Mouse (Mus musculus) CH12.LX (cell line): ENCODE results near the gene Spata13. TPM values are rescaled to one million over a fixed set of nuclear protein-coding genes. Genes with fewer than 3 reads are reported as not detected.

Experiments
- DNase-seq: peaks from one replicate; pipeline ENCODE4 v3.0.0-alpha.2; 2013; ENCODE audit errors: extremely low read depth
- H3K27ac ChIP-seq: 2 replicates; pipeline ENCODE4 v1.5.1; 2012; ENCODE audit warnings: low read depth, mild to moderate bottlenecking, control low read depth, moderate library complexity; ENCODE audit not compliant: insufficient read depth
- H3K27me3 ChIP-seq: replicated peaks from 2 replicates; pipeline ENCODE3; 2012; ENCODE audit warnings: inconsistent platforms
- H3K36me3 ChIP-seq, 2 experiments: replicated peaks in 1 of 2; 2 replicates each; pipeline versions ENCODE3 to v1.6.1; 2012; ENCODE audit warnings: inconsistent platforms in 1 of 2, low read length in 1 of 2, mild to moderate bottlenecking in 1 of 2, mixed read lengths in 1 of 2, moderate library complexity in 1 of 2; ENCODE audit not compliant: control insufficient read depth in 1 of 2, insufficient read depth in 1 of 2
- H3K4me1 ChIP-seq, 2 experiments: 2 replicates each; pipeline ENCODE4 v1.6.1; 2012; ENCODE audit warnings: inconsistent platforms in 1 of 2, moderate library complexity in 1 of 2; ENCODE audit not compliant: insufficient read depth in 2 of 2, control insufficient read depth in 1 of 2
- H3K4me2 ChIP-seq: 2 replicates; pipeline ENCODE4 v1.6.1; 2012; ENCODE audit warnings: low read depth, mild to moderate bottlenecking, control low read depth; ENCODE audit not compliant: poor library complexity, insufficient read depth, severe bottlenecking
- H3K4me3 ChIP-seq, 3 experiments: fragments of 150-350 bp in 1 of 3; sonication (generic) in 1 of 3; replicated peaks in 1 of 3; 2 replicates each; pipeline versions ENCODE3 to v1.5.1; 2011 to 2012; ENCODE audit warnings: low read depth in 2 of 3, low read length in 2 of 3, mild to moderate bottlenecking in 2 of 3, moderate library complexity in 2 of 3, control low read depth in 1 of 3, improper control_type of control experiment in 1 of 3, inconsistent platforms in 1 of 3, mixed read lengths in 1 of 3; ENCODE audit not compliant: poor library complexity in 1 of 3
- H3K79me2 ChIP-seq: replicated peaks from 2 replicates; pipeline ENCODE4 v1.6.1; 2012; ENCODE audit warnings: mild to moderate bottlenecking, moderate library complexity; ENCODE audit not compliant: control insufficient read depth, poor library complexity, insufficient read depth, severe bottlenecking; ENCODE audit errors: extremely low read depth
- H3K9ac ChIP-seq: 2 replicates; pipeline ENCODE4 v1.6.1; 2012; ENCODE audit warnings: low read depth, mild to moderate bottlenecking, control low read depth, moderate library complexity; ENCODE audit not compliant: insufficient read depth
- H3K9me3 ChIP-seq: replicated peaks from 2 replicates; pipeline ENCODE3; 2012; ENCODE audit warnings: low read length, inconsistent platforms, mixed read lengths
- BHLHE40 ChIP-seq: IDR thresholded peaks from 2 replicates; pipeline ENCODE4 v1.6.1; 2011; ENCODE audit warnings: mild to moderate bottlenecking, low read depth, low read length, improper control_type of control experiment
- CHD2 ChIP-seq: IDR thresholded peaks from 2 replicates; pipeline ENCODE4 v1.6.1; 2011; ENCODE audit warnings: low read length, improper control_type of control experiment
- E2F4 ChIP-seq: IDR thresholded peaks from 2 replicates; pipeline ENCODE4 v1.6.1; 2011; ENCODE audit warnings: low read depth, low read length, improper control_type of control experiment; ENCODE audit not compliant: insufficient replicate concordance
- ELF1 ChIP-seq: IDR thresholded peaks from 2 replicates; pipeline ENCODE4 v1.6.1; 2014; ENCODE audit warnings: low read depth, mild to moderate bottlenecking, inconsistent platforms, low read length, improper control_type of control experiment
- EP300 ChIP-seq: IDR thresholded peaks from 2 replicates; pipeline ENCODE4 v1.6.1; 2011; ENCODE audit warnings: low read length, improper control_type of control experiment
- HCFC1 ChIP-seq: IDR thresholded peaks from 2 replicates; pipeline ENCODE4 v1.6.1; 2012; ENCODE audit warnings: low read depth, mild to moderate bottlenecking, inconsistent platforms, low read length, improper control_type of control experiment
- IRF4 ChIP-seq: IDR thresholded peaks from 2 replicates; pipeline ENCODE4 v1.6.1; 2014; ENCODE audit warnings: low read depth, mild to moderate bottlenecking, inconsistent platforms, low read length, improper control_type of control experiment
- JUN ChIP-seq: IDR thresholded peaks from 2 replicates; pipeline ENCODE4 v1.6.1; 2011; ENCODE audit warnings: low read depth, mild to moderate bottlenecking, low read length, improper control_type of control experiment, moderate library complexity; ENCODE audit not compliant: insufficient read depth
- JUND ChIP-seq: conservative IDR thresholded peaks from 2 replicates; pipeline ENCODE4 v1.6.1; 2011; ENCODE audit warnings: low read depth, low read length, improper control_type of control experiment
- MAFK ChIP-seq: IDR thresholded peaks from 2 replicates; pipeline ENCODE4 v1.6.1; 2011; ENCODE audit warnings: low read length, improper control_type of control experiment; ENCODE audit not compliant: insufficient replicate concordance
- MXI1 ChIP-seq: IDR thresholded peaks from 2 replicates; pipeline ENCODE4 v1.6.1; 2011; ENCODE audit warnings: mild to moderate bottlenecking, low read depth, low read length, improper control_type of control experiment
- MYC ChIP-seq: IDR thresholded peaks from 2 replicates; pipeline ENCODE4 v1.6.1; 2011; ENCODE audit warnings: low read depth, mild to moderate bottlenecking, improper control_type of control experiment, low read length
- POLR2A ChIP-seq: IDR thresholded peaks from 2 replicates; pipeline ENCODE4 v1.6.1; 2011; ENCODE audit warnings: low read depth, mild to moderate bottlenecking, improper control_type of control experiment, low read length
- RCOR1 ChIP-seq: conservative IDR thresholded peaks from 2 replicates; pipeline ENCODE4 v1.6.1; 2012; ENCODE audit warnings: low read depth, mild to moderate bottlenecking, inconsistent platforms, low read length, improper control_type of control experiment
- SMC3 ChIP-seq: IDR thresholded peaks from 2 replicates; pipeline ENCODE4 v1.6.1; 2011; ENCODE audit warnings: low read depth, low read length, improper control_type of control experiment
- TCF12 ChIP-seq: IDR thresholded peaks from 2 replicates; pipeline ENCODE4 v1.6.1; 2014; ENCODE audit warnings: low read depth, mild to moderate bottlenecking, inconsistent platforms, low read length, improper control_type of control experiment
- USF1 ChIP-seq: IDR thresholded peaks from 2 replicates; pipeline ENCODE4 v1.6.1; 2014; ENCODE audit warnings: low read depth, mild to moderate bottlenecking, inconsistent platforms, low read length, improper control_type of control experiment
- ZC3H11A ChIP-seq: IDR thresholded peaks from 2 replicates; pipeline ENCODE4 v1.6.1; 2012; ENCODE audit warnings: low read depth, mild to moderate bottlenecking, inconsistent platforms, low read length, improper control_type of control experiment
- ZKSCAN1 ChIP-seq: IDR thresholded peaks from 2 replicates; pipeline ENCODE4 v1.6.1; 2012; ENCODE audit warnings: low read depth, inconsistent platforms, low read length, improper control_type of control experiment, borderline replicate concordance
- ZMIZ1 ChIP-seq: IDR thresholded peaks from 2 replicates; pipeline ENCODE4 v1.6.1; 2012; ENCODE audit warnings: low read depth, mild to moderate bottlenecking, inconsistent platforms, low read length, improper control_type of control experiment
- ZNF384 ChIP-seq: IDR thresholded peaks from 2 replicates; pipeline ENCODE4 v1.6.1; 2012; ENCODE audit warnings: low read depth, low read length, improper control_type of control experiment, inconsistent platforms
- dilution Hi-C: fragments of 300-500 bp; cut with MboI; formaldehyde crosslinking; loops from 2 replicates; pipeline ENCODE4 v1.14.3; 2020; ENCODE audit warnings: low sequenced_read_pairs; ENCODE audit not compliant: extremely low pct_unique_long_range_greater_than_20kb, extremely low pct_ligation_motif_present
- in situ Hi-C: fragments of 300-500 bp; cut with MboI; formaldehyde crosslinking; loops from 3 replicates; pipeline ENCODE4 v1.14.3; 2019; ENCODE audit warnings: low sequenced_read_pairs, low pct_ligation_motif_present, low pct_unique_long_range_greater_than_20kb, mixed read lengths
- polyA plus RNA-seq: library from polyadenylated mRNA; unstranded; fragments of >175 nt; gene quantifications from 2 replicates; pipeline ENCODE4 v1.2.1, GENCODE M21; 2012; ENCODE audit warnings: low read depth; ENCODE audit not compliant: insufficient read length
- total RNA-seq, 2 experiments: library from RNA; depleted of rRNA; stranded (reverse); fragments of 300-350 nt in 1 of 2; fragments of >200 nt in 1 of 2; gene quantifications; 2 replicates each; pipeline ENCODE4 v1.2.3; 2012 to 2014

The Spata13 gene
- total and polyA plus RNA-seq, 3 experiments, result 11.6 to 15.9 (median 13.6) TPM

- no peak for DNase-seq
- peaks cover 8 to 13% of the 10 kb centered on the region in 2 experiments; a peak in 3 of 4 replicates for H3K4me1 ChIP-seq
- no peak for TF ChIP-seq POLR2A
- TF ChIP-seq ELF1, result no peak
- no peak for TF ChIP-seq JUND
- TF ChIP-seq MXI1, result no peak
- no peak for TF ChIP-seq ZC3H11A
- no peak for TF ChIP-seq TCF12
- no peak for TF ChIP-seq ZNF384
- TF ChIP-seq JUN, result no peak
- no peak for TF ChIP-seq BHLHE40
- TF ChIP-seq SMC3, result no peak
- no peak for TF ChIP-seq IRF4
- TF ChIP-seq USF1, result no peak
- no peak for TF ChIP-seq MYC
- no peak for TF ChIP-seq MAFK
- no peak for TF ChIP-seq ZMIZ1
- TF ChIP-seq E2F4, result no peak
- no peak for TF ChIP-seq CHD2
- TF ChIP-seq EP300, result no peak
Observed at GRCm38 (mm10) chr14:60764526-60764925, 130.7 kb downstream of the Spata13 start.

GRCm38 (mm10) chr14:60765025-60765424 lies 131.2 kb downstream of the Spata13 start:
- Histone ChIP-seq H3K4me2 (no peak overlapping the region), H3K9me3 (no peaks in the 10 kb centered on the region), H3K9ac (no peak overlapping the region), H3K27me3 (no peaks in the 10 kb centered on the region), H3K79me2 (no peaks in the 10 kb centered on the region), H3K4me1 (peaks cover 8 to 13% of the 10 kb centered on the region in 2 experiments; a peak in 3 of 4 replicates), H3K27ac (no peak overlapping the region), H3K36me3 (peaks cover 27 to 41% of the 10 kb centered on the region in 2 experiments), H3K4me3 (no peak overlapping the region)
- TF ChIP-seq RCOR1 (no peak), HCFC1 (no peak), JUN (no peak), CHD2 (no peak), IRF4 (no peak), ZKSCAN1 (no peak), USF1 (no peak)
- no peak for DNase-seq
- in situ Hi-C loops (no loop called here), dilution Hi-C loops (no loop called here)

More at GRCm38 (mm10) chr14:60764526-60764925, 130.7 kb downstream of the Spata13 start:
- Histone ChIP-seq H3K4me2 (no peak overlapping the region), H3K27ac (no peak overlapping the region), H3K79me2 (no peaks in the 10 kb centered on the region), H3K36me3 (peaks cover 32 to 46% of the 10 kb centered on the region in 2 experiments), H3K27me3 (no peaks in the 10 kb centered on the region), H3K4me3 (no peak overlapping the region), H3K9me3 (no peaks in the 10 kb centered on the region), H3K9ac (no peak overlapping the region)
- in situ Hi-C loops (no loop called here), dilution Hi-C loops (no loop called here)
